Mouse (Mus musculus): Measurements from ENCODE around the gene Hsd17b14. TPM values are rescaled to one million over a fixed set of nuclear protein-coding genes. Genes with fewer than 3 reads are reported as not detected.

Hsd17b14 gene
- polyA plus RNA-seq, 1 experiment from 2014 or later: 1.4 TPM

GRCm38 (mm10) chr7:45598960-45599879, 44.5 kb downstream of the Hsd17b14 start:
- 0 out of 2 replicates have a peak, but pooled peaks have one; percentile 26 for ATAC-seq
- Histone ChIP-seq H3K27ac (ENCODE audit: low read length) (no peak overlapping the region), H3K4me1 (ENCODE audit: insufficient read depth, low read depth, low read length) (no peaks in the 10 kb centered on the region), H3K4me3 (ENCODE audit: low read depth, low read length) (no peak overlapping the region), H3K4me2 (replicated peaks; ENCODE audit: low read depth, low read length) (no peak overlapping the region), H3K27me3 (replicated peaks; ENCODE audit: insufficient read depth, low read length) (no peaks in the 10 kb centered on the region), H3K9ac (replicated peaks; ENCODE audit: low read depth) (no peak overlapping the region), H3K36me3 (ENCODE audit: insufficient read depth, low read length) (no peaks in the 10 kb centered on the region), H3K9me3 (ENCODE audit: low read length) (no peaks in the 10 kb centered on the region)
- TF ChIP-seq EP300 (IDR thresholded peaks at IDR 0.05): no peak
- no peak for TF ChIP-seq CTCF (IDR thresholded peaks at IDR 0.05)
- WGBS: 34% methylated on average over 18 of the region's 18 CpGs
- DNase-seq (ENCODE audit: low spot score): no peak

DNA sequence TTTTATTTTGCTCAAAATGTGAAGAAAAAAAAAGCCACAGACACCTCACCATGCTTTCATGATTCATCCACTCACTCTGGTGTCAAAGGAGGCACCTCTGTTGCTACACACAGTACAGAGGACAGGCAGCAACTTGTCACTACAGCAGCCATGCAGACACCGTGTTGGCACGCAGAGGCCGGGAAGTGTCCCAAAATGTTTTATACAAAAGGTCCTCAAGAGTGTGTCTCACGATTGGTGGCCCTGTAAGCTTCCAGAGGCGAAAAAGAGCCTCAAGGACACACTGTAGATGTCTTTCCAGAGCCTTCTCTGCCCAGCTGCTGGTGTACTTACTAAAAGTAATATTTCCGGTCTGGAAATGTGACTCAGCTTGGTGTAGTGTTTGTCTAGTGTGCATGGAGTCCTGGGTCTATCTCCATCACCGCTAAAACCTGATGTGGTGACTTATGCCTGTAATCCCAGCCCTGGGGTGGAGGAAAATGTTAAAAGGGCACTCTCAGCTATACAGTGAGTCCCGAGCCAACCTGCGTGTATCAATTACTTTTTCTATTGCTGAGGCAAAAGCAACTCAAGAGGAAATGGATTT, 51.1 kb downstream of the Hsd17b14 start:
- Histone ChIP-seq H3K27ac (ENCODE audit: low read length) (no peak overlapping the region), H3K4me2 (replicated peaks; ENCODE audit: low read depth, low read length) (no peak overlapping the region), H3K9me3 (ENCODE audit: low read length) (no peaks in the 10 kb centered on the region), H3K36me3 (ENCODE audit: insufficient read depth, low read length) (no peaks in the 10 kb centered on the region), H3K9ac (replicated peaks; ENCODE audit: low read depth) (no peak overlapping the region), H3K4me1 (ENCODE audit: insufficient read depth, low read depth, low read length) (no peaks in the 10 kb centered on the region), H3K27me3 (replicated peaks; ENCODE audit: insufficient read depth, low read length) (no peaks in the 10 kb centered on the region), H3K4me3 (ENCODE audit: low read depth, low read length) (no peak overlapping the region)
- ATAC-seq: no peak
- 52% methylated on average over 9 of the region's 9 CpGs for WGBS
- no peak for TF ChIP-seq CTCF (IDR thresholded peaks at IDR 0.05)
- TF ChIP-seq EP300 (IDR thresholded peaks at IDR 0.05): no peak
- DNase-seq (ENCODE audit: low spot score): peak; percentile 49

DNA sequence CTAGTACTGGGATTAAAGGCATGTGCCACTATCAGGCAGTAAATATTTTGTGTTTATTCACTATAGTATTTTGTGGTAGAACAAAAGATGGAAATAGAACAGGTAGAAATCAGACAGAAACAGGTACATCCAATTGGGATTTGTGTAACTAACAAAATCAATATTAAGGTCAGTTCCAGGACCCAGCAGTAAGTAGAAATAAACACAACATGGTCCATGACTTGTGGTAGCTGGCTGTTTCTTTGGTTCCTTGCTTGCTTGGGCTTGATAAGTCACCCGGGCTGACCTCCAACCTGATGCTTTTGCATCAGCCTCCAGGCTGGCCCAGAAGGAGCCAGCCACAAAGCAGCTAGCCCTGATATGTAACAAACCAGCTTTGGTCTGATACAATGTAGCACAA, 54.8 kb downstream of the Hsd17b14 start:
- H3K9me3 ChIP-seq (ENCODE audit: low read length): no peaks in the 10 kb centered on the region
- H3K36me3 ChIP-seq (ENCODE audit: insufficient read depth, low read length): no peaks in the 10 kb centered on the region
- no peak for DNase-seq (ENCODE audit: low spot score)
- no peak overlapping the region for H3K9ac ChIP-seq (replicated peaks; ENCODE audit: low read depth)
- H3K4me3 ChIP-seq (ENCODE audit: low read depth, low read length): no peak overlapping the region
- no peak overlapping the region for H3K4me2 ChIP-seq (replicated peaks; ENCODE audit: low read depth, low read length)
- no peaks in the 10 kb centered on the region for H3K4me1 ChIP-seq (ENCODE audit: insufficient read depth, low read depth, low read length)
- no peak overlapping the region for H3K27ac ChIP-seq (ENCODE audit: low read length)
- no peaks in the 10 kb centered on the region for H3K27me3 ChIP-seq (replicated peaks; ENCODE audit: insufficient read depth, low read length)
- TF ChIP-seq CTCF (IDR thresholded peaks at IDR 0.05) (no peak), EP300 (IDR thresholded peaks at IDR 0.05) (no peak)
- ATAC-seq: no peak
- WGBS: 39% methylated on average over 1 of the region's 1 CpGs

- no peak overlapping the region for H3K27ac ChIP-seq (ENCODE audit: low read length)
- TF ChIP-seq EP300 (IDR thresholded peaks at IDR 0.05) (no peak), CTCF (IDR thresholded peaks at IDR 0.05) (no peak)
- ATAC-seq (peak; percentile 47), DNase-seq (ENCODE audit: low spot score) (peak; percentile 32)
- H3K9ac ChIP-seq (replicated peaks; ENCODE audit: low read depth): no peak overlapping the region
- no peaks in the 10 kb centered on the region for H3K9me3 ChIP-seq (ENCODE audit: low read length)
- 0 out of 2 replicates have a peak, but pooled peaks cover 6% of the 10 kb centered on the region for H3K4me1 ChIP-seq (ENCODE audit: insufficient read depth, low read depth, low read length)
- peaks cover 7% of the 10 kb centered on the region; the same call in 1 of the 2 replicates for H3K27me3 ChIP-seq (replicated peaks; ENCODE audit: insufficient read depth, low read length)
- 25% methylated on average over 6 of the region's 6 CpGs for WGBS
- no peaks in the 10 kb centered on the region for H3K36me3 ChIP-seq (ENCODE audit: insufficient read depth, low read length)
- H3K4me3 ChIP-seq (ENCODE audit: low read depth, low read length): no peak overlapping the region
- no peak overlapping the region for H3K4me2 ChIP-seq (replicated peaks; ENCODE audit: low read depth, low read length)
Measured at GRCm38 (mm10) chr7:45616277-45616676, 61.6 kb downstream of the Hsd17b14 start.

DNA sequence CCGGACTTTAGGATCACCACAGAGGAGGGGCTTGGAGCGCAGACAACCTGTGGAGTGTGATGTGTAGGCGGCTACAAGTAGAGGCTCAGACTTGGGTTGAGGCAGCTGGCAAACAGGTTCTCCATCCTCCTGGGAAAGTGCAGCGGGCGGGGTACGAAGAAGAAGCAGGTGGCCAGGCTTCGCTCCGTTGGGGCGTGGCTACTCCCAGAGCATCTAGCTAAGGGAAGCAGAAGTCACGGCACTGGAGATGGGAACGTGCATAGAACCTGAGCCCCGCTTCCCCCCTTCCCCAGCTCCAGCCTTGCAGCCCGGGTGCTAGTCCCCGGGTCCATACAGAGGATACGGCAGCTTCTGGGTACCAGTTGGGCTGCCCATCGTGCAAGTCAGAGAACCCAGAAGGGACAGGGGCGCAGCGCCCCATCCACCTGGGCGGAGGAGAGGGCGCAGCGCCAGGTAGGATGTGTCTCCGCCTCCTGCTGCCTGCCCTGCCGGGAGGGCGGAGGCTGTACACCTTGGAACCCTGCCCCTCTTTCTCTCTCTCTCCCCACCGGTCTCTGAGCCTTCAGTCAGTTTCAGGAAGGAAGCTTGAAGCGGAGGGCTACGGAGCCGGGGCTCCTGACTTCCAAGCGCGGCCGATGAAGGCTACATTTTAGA, 62.5 kb downstream of the Hsd17b14 start, which contains the start of gene Fut1:
Fut1 (plus strand) TSS at position 248 of the 654 bp plus-strand sequence.
- Histone ChIP-seq H3K27ac (ENCODE audit: low read length) (no peak within 1 kb of the TSS), H3K9ac (replicated peaks; ENCODE audit: low read depth) (no peak within 1 kb of the TSS; the same call in 1 of the 2 replicates), H3K36me3 (ENCODE audit: insufficient read depth, low read length) (no peaks in the 10 kb centered on the region), H3K27me3 (replicated peaks; ENCODE audit: insufficient read depth, low read length) (peaks cover 7% of the 10 kb centered on the region; the same call in 1 of the 2 replicates), H3K4me3 (ENCODE audit: low read depth, low read length) (no peak within 1 kb of the TSS), H3K4me1 (ENCODE audit: insufficient read depth, low read depth, low read length) (0 out of 2 replicates have a peak, but pooled peaks cover 6% of the 10 kb centered on the region), H3K4me2 (replicated peaks; ENCODE audit: low read depth, low read length) (peak within 1 kb of the TSS; percentile 35), H3K9me3 (ENCODE audit: low read length) (no peaks in the 10 kb centered on the region)
- no peak for TF ChIP-seq CTCF (IDR thresholded peaks at IDR 0.05)
- no peak for TF ChIP-seq EP300 (IDR thresholded peaks at IDR 0.05)
- DNase-seq (ENCODE audit: low spot score): peak; percentile 33
- ATAC-seq: peak; percentile 34
- 9% methylated on average over 31 of the region's 31 CpGs for WGBS

Other genes starting within 250 kb of the Hsd17b14 start
- gene Trpm4, start 221.1 kb upstream of the Hsd17b14 start, polyA plus RNA-seq (2015; fragmentation: Nextera tagmentation; extraction: Ambion mirVana): 19.2 and 21.9 TPM in 2 replicates
- 0.50 and 0.54 TPM in 2 replicates for gene Hrc, start 219.6 kb upstream of the Hsd17b14 start, polyA plus RNA-seq (2015; fragmentation: Nextera tagmentation; extraction: Ambion mirVana)
- 1.8 and 2.0 TPM in 2 replicates for gene Ppfia3, start 187.9 kb upstream of the Hsd17b14 start, polyA plus RNA-seq (2015; fragmentation: Nextera tagmentation; extraction: Ambion mirVana)
- gene Lin7b, start 184.3 kb upstream of the Hsd17b14 start, polyA plus RNA-seq (2015; fragmentation: Nextera tagmentation; extraction: Ambion mirVana): 0.49 TPM in 1 of 2 replicates, not detected in the other
- 85.3 and 104 TPM in 2 replicates for gene Snrnp70, start 159.2 kb upstream of the Hsd17b14 start, polyA plus RNA-seq (2015; fragmentation: Nextera tagmentation; extraction: Ambion mirVana)
- gene Kcna7, start 149.2 kb upstream of the Hsd17b14 start, polyA plus RNA-seq (2015; fragmentation: Nextera tagmentation; extraction: Ambion mirVana): 0.16 and 0.24 TPM in 2 replicates
- gene Ntf5, start 141.2 kb upstream of the Hsd17b14 start, polyA plus RNA-seq (2015; fragmentation: Nextera tagmentation; extraction: Ambion mirVana): 7.1 and 7.2 TPM in 2 replicates
- gene Lhb, start 134.1 kb upstream of the Hsd17b14 start, polyA plus RNA-seq (2015; fragmentation: Nextera tagmentation; extraction: Ambion mirVana): 4.5 and 4.7 TPM in 2 replicates
- gene Gys1, start 120.0 kb upstream of the Hsd17b14 start, polyA plus RNA-seq (2015; fragmentation: Nextera tagmentation; extraction: Ambion mirVana): 19.2 and 19.6 TPM in 2 replicates
- gene Ruvbl2, start 116.8 kb upstream of the Hsd17b14 start, polyA plus RNA-seq (2015; fragmentation: Nextera tagmentation; extraction: Ambion mirVana): 59.9 and 63.5 TPM in 2 replicates
- gene Ftl1, start 95.0 kb upstream of the Hsd17b14 start, polyA plus RNA-seq (2015; fragmentation: Nextera tagmentation; extraction: Ambion mirVana): 5,808 and 6,026 TPM in 2 replicates
- 144 and 155 TPM in 2 replicates for gene Bax, start 88.0 kb upstream of the Hsd17b14 start, polyA plus RNA-seq (2015; fragmentation: Nextera tagmentation; extraction: Ambion mirVana)
- 0.25 and 0.52 TPM in 2 replicates for gene Tulp2, start 73.0 kb upstream of the Hsd17b14 start, polyA plus RNA-seq (2015; fragmentation: Nextera tagmentation; extraction: Ambion mirVana)
- not detected in 2 replicates for gene Gm45808, start 68.1 kb upstream of the Hsd17b14 start, polyA plus RNA-seq (2015; fragmentation: Nextera tagmentation; extraction: Ambion mirVana)
- 3.5 and 4.5 TPM in 2 replicates for gene Dhdh, start 66.1 kb upstream of the Hsd17b14 start, polyA plus RNA-seq (2015; fragmentation: Nextera tagmentation; extraction: Ambion mirVana)
- 203 and 213 TPM in 2 replicates for gene Nucb1, start 44.5 kb upstream of the Hsd17b14 start, polyA plus RNA-seq (2015; fragmentation: Nextera tagmentation; extraction: Ambion mirVana)
- 36.6 and 39.1 TPM in 2 replicates for gene Ppp1r15a, start 28.6 kb upstream of the Hsd17b14 start, polyA plus RNA-seq (2015; fragmentation: Nextera tagmentation; extraction: Ambion mirVana)
- 2.0 and 2.1 TPM in 2 replicates for gene Plekha4, start 28.6 kb upstream of the Hsd17b14 start, polyA plus RNA-seq (2015; fragmentation: Nextera tagmentation; extraction: Ambion mirVana)
- 29.4 and 39.8 TPM in 2 replicates for gene Bcat2, start 15.3 kb downstream of the Hsd17b14 start, polyA plus RNA-seq (2015; fragmentation: Nextera tagmentation; extraction: Ambion mirVana)
- gene Fgf21, start 60.6 kb downstream of the Hsd17b14 start, polyA plus RNA-seq (2015; fragmentation: Nextera tagmentation; extraction: Ambion mirVana): not detected in 2 replicates
- 0.13 and 0.18 TPM in 2 replicates for gene Fut1, start 62.4 kb downstream of the Hsd17b14 start, polyA plus RNA-seq (2015; fragmentation: Nextera tagmentation; extraction: Ambion mirVana)
- gene Izumo1, start 66.9 kb downstream of the Hsd17b14 start, polyA plus RNA-seq (2015; fragmentation: Nextera tagmentation; extraction: Ambion mirVana): 0.19 and 0.32 TPM in 2 replicates
- 43.3 and 49.0 TPM in 2 replicates for gene Rasip1, start 72.6 kb downstream of the Hsd17b14 start, polyA plus RNA-seq (2015; fragmentation: Nextera tagmentation; extraction: Ambion mirVana)
- 4.0 and 4.8 TPM in 2 replicates for gene Mamstr, start 85.1 kb downstream of the Hsd17b14 start, polyA plus RNA-seq (2015; fragmentation: Nextera tagmentation; extraction: Ambion mirVana)
- 0.27 and 0.84 TPM in 2 replicates for gene Fut2, start 111.5 kb downstream of the Hsd17b14 start, polyA plus RNA-seq (2015; fragmentation: Nextera tagmentation; extraction: Ambion mirVana)
- 2.4 TPM in 2 replicates for gene Ntn5, start 129.1 kb downstream of the Hsd17b14 start, polyA plus RNA-seq (2015; fragmentation: Nextera tagmentation; extraction: Ambion mirVana)
- 1.0 and 2.0 TPM in 2 replicates for gene Sec1, start 139.5 kb downstream of the Hsd17b14 start, polyA plus RNA-seq (2015; fragmentation: Nextera tagmentation; extraction: Ambion mirVana)
- gene Car11, start 144.9 kb downstream of the Hsd17b14 start, polyA plus RNA-seq (2015; fragmentation: Nextera tagmentation; extraction: Ambion mirVana): 1.5 and 2.4 TPM in 2 replicates
- 6.8 and 9.4 TPM in 2 replicates for gene Dbp, start 150.2 kb downstream of the Hsd17b14 start, polyA plus RNA-seq (2015; fragmentation: Nextera tagmentation; extraction: Ambion mirVana)
- gene Rpl18, start 160.6 kb downstream of the Hsd17b14 start, polyA plus RNA-seq (2015; fragmentation: Nextera tagmentation; extraction: Ambion mirVana): 720 and 782 TPM in 2 replicates
- gene Sphk2, start 163.1 kb downstream of the Hsd17b14 start, polyA plus RNA-seq (2015; fragmentation: Nextera tagmentation; extraction: Ambion mirVana): 17.9 and 18.2 TPM in 2 replicates
- gene Fam83e, start 166.3 kb downstream of the Hsd17b14 start, polyA plus RNA-seq (2015; fragmentation: Nextera tagmentation; extraction: Ambion mirVana): 1.7 and 2.3 TPM in 2 replicates
- not detected in 2 replicates for gene Spaca4, start 170.9 kb downstream of the Hsd17b14 start, polyA plus RNA-seq (2015; fragmentation: Nextera tagmentation; extraction: Ambion mirVana)
- gene Lmtk3, start 228.8 kb downstream of the Hsd17b14 start, polyA plus RNA-seq (2015; fragmentation: Nextera tagmentation; extraction: Ambion mirVana): 0.10 and 0.11 TPM in 2 replicates
- 3.2 and 3.7 TPM in 2 replicates for gene Sult2b1, start 229.8 kb downstream of the Hsd17b14 start, polyA plus RNA-seq (2015; fragmentation: Nextera tagmentation; extraction: Ambion mirVana)